Mouse (Mus musculus) thymus, postnatal 4 days (tissue): Measurements from ENCODE around the gene C130032M10Rik.
A peak's percentile ranks its signal among the peaks of the same experiment; 100 is the strongest.

ENCODE experiments used
- DNase-seq: peaks from one replicate; pipeline ENCODE4 v3.0.0; 2021

C130032M10Rik gene

DNA sequence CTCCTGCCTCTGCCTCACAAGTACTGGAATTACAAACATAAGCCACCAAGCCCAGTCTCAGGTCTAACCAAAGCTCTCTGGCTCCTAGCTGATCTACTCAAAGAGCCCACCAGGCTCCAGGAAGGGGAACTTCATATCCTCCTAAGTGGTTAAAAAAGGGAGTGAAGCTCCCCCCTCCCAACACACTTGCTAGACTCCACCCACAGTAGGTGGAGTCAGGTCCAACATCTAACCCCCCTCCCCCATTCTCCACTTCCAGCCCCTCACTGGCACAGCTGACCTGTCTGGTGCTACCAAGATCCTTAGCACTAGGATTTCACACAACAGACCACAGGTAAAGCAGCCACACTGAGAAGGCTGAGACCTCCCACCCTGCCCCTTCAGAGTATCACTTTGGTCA, 38.3 kb downstream of the C130032M10Rik start:
- no peak for DNase-seq

DNA sequence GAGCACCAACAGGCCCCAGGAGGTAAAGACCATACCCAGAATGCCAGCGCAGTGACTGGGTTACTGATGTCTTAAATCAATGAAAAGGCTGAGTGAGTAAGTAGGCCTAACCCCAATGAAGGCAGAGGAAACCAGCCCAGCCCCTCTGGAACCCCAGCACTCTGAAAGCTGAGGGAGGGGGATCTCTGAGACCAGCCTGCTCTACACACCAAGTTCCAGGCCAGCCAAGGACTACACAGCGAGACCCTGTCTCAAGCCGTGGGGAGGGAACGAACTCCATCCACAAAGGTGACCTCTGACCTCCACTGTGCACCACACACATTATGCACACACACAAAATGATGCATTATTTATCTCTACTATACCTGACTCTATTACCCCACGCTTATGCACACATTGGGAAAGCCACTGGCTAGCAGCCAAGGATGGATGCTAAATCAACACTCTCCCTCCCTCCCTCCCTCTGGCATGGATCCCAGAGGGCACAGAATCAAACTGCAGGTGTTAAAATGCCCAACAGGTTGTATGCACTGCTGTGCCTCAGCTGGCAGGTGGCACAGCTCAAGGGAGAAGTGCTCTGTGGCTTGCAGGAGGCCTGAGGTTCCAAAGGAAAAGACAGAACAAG, 39.0 kb downstream of the C130032M10Rik start:
- no peak for DNase-seq

DNA sequence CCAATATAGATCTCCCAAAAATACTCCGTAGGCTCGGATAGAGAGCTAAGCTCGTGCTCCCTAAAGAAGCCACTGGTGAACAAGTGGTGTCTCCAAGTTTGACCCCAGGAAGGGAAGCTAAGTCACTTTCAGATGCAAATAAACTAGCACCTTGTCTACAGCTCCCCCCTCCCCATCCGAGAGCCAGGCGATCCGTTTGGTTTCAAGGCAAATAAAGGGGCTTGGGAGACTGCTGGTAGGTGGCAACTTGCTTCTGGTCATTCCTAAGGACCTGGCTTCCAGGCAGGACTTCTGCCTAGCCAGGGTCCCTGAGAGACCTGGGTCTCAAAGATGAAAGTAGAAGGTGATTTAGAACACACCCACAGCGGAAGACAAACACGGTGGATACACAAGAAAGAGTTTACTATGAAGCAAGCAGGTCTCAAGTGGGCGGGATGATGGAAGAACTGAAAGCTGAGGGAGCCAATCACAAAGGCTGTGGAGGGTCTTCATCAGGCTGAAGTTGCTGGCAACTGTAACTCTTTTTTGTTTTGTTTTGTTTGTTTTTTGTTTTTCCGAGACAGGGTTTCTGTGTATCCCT, 40.9 kb downstream of the C130032M10Rik start:
- DNase-seq = no peak

- no peak for DNase-seq
Measured at GRCm38 (mm10) chr9:114557086-114557485, 41.6 kb downstream of the C130032M10Rik start.

DNA sequence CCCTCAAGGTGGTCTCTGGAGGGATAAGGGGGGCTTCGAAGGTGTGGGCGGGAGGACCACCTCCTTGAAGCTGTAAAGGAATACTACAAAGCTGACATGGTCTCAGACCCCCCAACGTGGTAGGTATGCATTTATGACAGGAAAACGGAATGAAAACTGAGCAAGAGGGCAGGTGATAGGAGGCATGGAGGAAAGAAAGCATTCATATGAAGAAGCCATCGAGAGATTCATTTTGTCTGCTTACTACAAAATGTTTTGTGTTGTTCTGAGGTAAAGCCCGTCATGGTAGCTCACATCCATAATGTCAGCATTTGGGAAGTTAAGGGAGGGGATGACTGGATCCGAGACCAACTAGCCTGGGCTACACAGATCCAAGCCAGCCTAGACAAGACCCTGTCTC, 44.6 kb downstream of the C130032M10Rik start:
- no peak for DNase-seq

GRCm38 (mm10) chr9:114560771-114561670, 45.5 kb downstream of the C130032M10Rik start:
- DNase-seq = no peak

- no peak for DNase-seq
Measured at GRCm38 (mm10) chr9:114561671-114561971, 46.1 kb downstream of the C130032M10Rik start.

DNA sequence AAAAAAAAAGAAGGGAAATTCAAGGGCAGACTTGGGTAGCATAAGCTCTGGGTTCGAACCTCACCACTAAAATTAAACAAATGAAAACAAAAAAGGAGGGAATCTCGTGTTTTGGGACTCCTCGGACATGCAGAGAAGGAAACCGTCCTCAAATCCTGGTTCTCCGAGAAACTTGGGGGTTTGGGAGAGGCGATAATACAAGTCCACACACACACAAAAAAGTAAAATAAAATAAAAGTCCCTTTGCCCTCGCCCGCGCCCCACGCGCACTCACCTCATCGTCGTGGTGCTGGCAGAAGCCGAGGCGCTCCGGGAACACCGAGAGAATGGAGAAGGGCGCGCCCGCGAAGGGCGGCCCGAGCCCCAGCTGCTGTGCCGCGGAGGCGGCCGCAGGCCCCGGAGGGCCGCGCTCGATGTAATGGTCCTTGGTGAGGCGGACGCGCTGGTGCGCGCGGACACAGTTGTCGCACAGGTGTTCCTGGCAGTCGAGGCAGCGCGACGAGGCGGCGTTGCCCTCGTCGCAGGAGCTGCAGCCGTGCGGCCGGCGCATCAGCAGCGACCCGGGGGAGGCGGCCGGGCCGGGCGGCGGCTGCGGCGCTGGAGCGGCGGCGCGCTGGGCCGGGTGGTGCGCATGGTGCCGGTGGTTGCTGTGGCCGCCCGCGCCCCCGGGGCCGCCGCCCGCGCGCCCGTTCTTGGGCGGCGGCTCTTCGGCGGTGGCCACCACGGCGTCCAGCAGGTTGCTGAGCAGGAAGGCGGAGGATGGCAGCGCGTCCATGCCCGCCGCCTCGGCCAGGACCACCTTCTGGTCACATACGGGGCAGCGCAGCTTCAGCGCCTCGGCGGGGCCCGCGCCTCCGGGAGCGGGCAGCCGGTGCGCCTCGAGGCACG, 46.8 kb downstream of the C130032M10Rik start:
- peak; percentile 38 for DNase-seq

GRCm38 (mm10) chr9:114562919-114563751, 47.6 kb downstream of the C130032M10Rik start:
- peak; percentile 58 for DNase-seq

DNA sequence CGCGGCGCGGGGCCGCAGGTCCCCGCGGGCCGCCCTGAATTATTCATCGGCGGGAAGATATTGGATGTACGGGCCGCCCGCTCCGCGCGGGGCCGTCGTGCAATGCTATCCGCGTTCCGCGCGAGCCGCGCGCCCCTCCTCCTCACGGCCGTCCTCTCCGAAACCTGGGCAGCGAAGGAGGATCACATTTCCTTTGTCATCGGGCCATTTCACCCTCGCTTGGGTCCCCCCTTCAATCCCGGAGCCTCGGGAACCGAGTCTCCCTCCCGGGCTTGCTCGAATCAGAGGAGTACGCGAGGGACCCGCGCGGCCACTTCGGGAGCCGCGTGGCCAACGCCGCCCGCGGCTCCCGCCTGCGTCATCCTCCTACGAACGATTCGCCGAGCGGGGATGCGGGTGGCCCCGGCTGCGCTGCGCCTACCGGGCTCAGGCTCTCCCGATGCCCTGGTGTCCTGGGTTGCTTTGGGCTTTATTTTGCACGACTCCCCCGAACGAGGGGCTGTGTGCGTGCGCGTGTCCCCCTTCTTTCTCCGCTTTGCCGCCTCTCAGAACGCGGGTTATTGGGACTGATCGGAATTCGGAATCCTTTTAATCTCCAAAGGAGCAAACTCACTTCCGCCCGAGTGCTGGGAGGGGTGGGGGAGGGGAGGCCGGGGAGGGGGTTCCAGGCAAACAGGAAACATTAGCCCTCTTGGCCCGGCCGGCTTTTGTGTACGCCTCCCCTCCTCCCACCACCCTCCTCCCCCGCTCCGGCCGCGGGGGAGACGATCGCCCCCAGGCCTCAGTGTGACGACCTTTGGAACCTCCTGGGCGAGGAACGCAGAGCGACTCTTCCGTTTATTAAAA, 48.5 kb downstream of the C130032M10Rik start, which contains the start of gene Trim71:
Trim71 (minus strand) TSS at position 609 of the 846 bp plus-strand sequence.
- DNase-seq = peak; percentile 42

GRCm38 (mm10) chr9:114564667-114565066, 49.2 kb downstream of the C130032M10Rik start:
- DNase-seq = no peak
